Mouse (Mus musculus) kidney, postnatal 36 days (tissue): ENCODE measurements around the gene Celf2.
A peak's percentile ranks its signal among the peaks of the same experiment; 100 is the strongest.

Source experiments
- DNase-seq, 2 experiments: peaks; one replicate each; pipeline ENCODE4 v3.0.0; 2021 to 2022; ENCODE audit warnings: mixed read lengths in 2 of 2

The Celf2 gene

DNA sequence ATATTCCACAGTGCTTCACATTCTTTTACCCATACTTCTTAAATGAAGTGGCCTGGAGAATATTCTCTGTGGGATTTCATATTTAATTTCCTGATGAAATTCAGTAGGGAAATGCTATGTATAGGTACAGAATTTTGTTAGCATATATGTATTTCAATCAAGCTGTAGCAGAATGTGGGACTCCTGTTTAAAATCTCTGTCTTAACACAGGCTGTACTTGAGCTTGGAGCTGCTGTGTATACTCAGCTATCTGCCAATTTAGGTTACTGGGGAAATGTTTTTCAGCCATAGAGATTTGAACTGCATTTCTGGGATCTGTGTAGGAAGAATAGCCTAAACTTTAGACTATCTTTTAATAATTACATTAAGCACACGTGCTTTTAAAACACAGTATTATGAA, 330.2 kb downstream of the Celf2 start:
- no peak for DNase-seq

DNA sequence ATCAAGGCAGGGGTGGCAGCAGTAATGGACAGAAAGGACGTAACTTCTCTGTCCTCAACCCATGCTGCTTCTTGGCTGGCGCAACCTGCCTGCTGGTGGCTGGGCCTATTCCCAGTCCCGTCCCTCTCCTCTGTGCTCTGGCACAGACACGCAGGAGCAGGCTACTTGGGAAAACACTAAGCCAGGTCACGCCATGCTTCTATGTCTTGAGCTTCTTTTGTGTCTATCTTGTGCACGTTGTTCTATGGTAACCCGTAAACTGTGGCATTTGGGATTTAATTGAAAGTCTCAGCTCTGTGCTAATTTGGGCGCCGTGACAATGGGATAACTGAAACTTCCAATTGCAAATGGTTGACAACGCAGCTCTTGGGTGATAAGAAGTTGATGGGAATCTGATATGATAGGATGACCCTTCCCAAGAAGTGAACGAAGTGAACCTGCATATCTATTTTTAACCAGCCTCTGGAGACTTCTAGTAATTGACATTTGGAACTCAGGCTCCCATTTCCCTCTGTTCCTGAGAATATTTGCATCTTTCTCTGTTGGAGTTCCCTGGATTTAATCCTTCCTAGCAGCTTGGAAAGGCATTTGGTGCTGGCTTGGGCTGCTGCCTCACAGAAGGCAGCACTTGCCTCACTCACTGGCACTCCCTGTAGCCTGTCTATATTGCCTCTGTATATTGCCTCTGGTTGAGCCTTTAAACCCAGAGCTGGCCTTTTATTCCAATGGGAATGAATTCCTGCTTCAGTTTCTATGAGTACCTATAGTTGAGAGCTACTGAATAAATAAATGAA, 335.9 kb downstream of the Celf2 start:
- DNase-seq = no peak

DNA sequence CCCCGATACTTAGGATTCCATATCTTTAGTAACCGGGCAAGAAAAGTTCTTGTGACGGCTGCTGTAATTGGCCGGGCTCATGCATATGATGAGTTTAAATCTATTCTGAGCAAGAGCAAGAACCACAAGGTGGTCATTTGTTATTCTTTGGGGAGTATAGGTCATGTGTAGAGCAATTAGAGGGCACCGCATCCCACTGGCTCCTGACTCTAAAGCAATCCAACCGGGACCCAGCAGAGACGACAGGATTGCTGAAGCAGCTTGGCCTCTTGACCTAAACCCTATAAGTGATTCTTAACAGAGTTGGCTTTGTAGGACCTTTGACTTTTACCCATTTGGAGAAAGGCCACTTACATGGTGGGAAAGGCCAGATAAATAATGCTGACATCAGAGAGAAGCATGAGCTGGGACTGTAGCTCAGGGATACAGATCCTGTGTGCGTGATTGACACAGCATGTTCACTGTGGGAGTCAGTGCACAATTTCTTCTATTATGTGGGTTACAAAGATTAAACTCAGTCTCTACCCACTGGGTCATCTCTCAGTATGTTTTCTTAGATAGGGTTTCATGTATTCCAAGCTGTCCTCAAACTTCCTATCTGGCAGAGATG, 338.2 kb downstream of the Celf2 start:
- no peak for DNase-seq

DNA sequence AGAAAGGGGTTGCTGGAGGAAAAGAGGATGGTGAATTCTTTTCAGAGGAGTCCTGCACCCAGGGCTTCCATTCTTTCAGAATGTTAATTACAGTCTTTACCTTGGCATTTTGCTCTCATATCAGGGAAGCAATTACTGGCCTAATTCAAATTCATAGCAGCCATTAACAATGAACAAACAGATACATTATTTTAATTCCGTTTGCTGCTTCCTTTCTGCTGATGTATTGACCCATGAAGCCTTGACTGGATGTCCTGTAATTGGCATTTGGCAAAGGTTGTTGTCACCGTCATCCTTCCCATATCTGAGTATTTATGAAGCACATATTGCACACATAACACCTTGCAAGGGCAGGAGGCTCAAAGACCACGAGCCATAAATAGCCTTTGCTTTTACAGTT, 343.6 kb downstream of the Celf2 start:
- DNase-seq = no peak

DNA sequence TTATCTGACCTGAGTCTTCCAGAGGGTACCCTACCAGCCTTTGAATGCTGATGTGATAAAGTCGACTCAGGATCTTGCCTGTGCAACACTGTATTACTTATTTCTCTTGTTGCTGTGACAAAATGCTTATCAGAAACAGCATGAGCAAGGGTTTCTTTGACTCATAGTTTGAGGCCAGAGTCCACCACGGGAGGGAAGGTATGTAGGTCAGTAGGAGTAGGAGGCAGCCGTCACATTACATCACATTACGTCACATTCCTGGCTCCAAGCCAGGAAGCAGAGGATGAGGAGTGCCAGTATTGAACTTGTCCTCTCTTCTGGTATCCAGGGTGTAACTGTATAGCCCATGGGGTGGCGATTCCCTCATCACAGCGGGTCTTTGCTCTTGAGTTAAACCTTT, 349.3 kb downstream of the Celf2 start:
- peak in 1 of 2 experiments; percentile 5 for DNase-seq

DNA sequence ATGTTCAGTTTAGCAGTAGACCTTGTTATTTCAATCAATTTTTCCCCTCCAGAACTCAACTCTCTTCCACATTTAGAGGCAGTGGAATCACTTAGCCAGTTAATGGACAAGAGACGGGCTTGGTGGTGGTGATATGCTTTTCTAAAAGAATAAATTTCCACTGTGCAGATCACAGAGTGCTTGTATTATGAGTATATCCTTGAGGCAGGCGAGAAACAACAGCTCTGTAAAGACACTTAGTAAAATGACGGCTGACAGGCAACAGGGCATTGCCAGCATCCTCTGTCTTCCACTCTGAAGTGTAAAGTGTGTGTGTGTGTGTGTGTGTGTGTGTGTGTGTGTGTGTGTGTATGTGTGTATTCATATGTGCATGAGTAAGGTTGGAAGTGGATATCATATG, 362.1 kb downstream of the Celf2 start:
- DNase-seq = no peak

DNA sequence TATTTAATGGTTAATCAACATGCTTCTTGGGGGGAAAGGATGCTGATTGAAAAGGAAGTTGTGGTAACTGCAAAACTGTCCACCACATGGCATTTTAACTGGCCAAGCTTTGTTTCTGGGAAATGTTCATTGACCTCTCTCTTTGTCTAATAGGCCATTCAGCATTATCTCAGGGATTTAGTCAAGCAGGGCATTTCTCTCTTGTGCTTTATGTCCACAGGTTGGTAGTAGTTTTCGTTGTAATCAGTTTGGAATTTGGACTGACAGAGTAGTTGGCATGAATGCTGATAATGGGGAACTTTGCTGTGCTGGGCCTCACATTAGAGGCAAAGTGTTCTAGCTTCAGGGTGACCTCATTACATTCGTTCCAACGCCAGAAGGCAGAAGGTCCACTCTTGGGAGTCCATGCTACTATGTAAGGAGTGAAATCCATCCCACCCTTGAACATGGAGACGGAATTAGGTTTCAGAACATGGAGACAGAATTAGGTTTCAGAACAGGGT, 363.8 kb downstream of the Celf2 start:
- no peak for DNase-seq

DNA sequence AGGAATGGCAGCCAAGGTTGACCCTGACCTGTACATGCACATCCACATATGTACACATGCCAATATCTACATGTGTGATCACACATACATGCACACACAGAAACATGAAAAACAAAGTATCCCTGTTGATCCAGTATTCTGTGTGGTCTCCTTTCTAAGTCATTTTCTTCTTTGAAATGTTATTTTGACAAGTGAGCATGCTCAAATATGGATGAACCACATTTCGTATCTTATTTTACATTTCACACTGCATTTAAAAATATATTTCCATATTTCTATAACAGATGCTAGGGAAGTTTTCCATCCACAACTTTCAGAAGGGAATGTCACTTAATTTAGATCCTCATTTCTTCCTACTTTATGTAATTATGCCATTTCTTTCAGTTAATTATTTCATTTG, 364.5 kb downstream of the Celf2 start:
- no peak for DNase-seq

DNA sequence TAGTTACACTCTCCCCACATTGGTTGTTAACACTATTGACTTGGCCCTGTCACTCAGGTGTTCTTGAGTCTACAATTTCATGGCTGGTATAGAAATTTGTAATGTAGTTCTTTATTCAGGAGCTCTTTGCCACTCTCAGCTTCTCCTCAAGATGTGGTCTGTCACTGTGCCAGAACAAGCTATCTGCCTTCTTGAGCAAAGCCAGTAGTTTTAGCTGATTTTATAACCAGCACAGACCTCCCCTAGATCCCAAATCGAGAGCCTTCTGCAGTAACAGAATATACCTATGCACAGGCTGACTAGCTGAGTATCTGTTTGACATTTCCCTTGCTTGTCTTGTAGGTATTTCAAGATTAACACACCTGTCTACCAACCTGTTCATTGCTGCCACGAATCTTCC, 386.0 kb downstream of the Celf2 start:
- DNase-seq = no peak

DNA sequence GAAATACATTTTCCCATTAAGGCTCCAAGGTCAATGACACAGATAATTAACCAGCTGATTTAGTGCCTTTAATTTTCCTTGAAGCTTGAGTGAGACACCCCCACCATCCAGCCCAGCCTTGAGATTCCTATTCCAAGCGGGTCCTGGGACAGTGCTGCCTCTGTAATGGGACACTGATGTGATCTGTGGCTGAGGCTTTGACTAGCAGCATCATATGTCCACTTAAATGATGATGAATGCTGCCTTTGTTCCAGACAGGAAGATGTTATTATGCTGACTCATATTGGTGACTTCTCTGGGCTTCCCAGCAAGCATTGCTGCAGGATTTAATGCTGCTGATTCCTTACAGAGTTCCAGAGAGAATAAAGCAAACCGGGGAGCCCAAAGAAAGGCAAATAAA, 393.6 kb downstream of the Celf2 start:
- DNase-seq = no peak

DNA sequence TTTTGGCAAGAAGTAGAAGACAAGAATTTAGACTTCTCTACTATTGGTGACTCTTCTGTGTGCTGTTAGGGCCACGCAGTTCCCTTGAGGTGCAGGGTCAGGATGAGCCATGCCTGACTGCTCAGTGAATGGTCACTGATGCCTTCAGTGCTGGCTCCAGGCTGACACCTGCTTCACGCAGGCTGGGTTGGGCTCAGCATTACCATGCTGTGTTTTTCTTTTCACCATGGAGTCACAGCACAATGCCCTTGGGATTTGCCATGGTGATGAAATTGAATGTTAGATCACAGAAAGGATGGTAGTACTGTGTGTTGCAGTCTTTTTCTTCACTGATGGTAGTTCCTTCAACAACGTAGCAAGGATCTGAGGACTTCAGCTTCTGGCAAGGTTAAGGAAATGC, 394.2 kb downstream of the Celf2 start:
- peak in 1 of 2 experiments; percentile 1 for DNase-seq

DNA sequence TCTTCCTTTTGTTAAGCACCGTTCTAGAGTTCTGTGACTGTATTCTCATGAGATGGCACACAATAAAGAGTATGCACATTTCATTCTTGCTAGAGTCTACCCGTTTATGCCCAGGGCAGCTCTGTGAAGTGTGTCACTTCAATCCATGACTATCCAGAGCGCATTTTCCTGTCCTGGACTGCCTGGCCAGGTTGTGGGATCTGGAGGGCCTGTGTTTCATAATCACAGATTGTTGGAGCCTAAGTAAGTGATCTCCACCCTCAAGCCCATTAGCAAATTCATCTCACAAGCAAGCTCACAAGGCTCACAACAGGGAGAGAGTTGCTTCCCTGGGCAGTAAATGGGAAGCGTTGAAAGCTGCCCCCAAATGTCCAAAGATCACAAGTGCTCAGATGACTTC, 395.6 kb downstream of the Celf2 start:
- no peak for DNase-seq

DNA sequence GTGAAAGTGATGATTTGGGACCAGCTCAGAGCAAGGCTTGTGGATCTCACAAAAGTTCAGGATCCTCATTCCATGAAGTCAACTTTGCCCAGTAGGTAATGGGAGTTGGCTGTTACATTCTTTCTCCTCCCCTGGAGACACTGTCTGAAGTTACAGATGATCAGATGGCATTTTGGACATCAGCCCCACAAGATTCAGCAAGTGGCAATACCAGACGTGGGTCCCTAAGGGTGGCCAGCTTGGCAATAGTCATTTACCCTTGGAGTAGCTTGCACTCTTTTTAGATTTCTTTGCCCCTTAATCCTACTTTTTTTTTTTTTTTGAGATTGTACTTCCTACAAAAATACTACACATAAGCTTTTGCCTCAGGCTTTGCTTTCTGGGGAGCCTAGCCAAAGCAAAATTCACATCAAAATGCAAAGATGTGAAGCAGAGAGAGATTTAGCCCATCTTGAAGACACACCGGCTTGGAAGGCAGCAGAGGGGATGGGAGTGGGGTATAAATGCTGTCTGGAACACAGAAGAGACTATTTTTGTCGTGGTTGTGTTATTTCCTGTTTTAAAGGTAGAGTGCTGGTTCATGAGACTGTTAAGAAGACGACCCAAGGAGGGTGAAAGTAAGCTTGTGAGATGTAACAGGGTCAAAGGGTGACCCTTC, 397.1 kb downstream of the Celf2 start:
- DNase-seq = no peak

DNA sequence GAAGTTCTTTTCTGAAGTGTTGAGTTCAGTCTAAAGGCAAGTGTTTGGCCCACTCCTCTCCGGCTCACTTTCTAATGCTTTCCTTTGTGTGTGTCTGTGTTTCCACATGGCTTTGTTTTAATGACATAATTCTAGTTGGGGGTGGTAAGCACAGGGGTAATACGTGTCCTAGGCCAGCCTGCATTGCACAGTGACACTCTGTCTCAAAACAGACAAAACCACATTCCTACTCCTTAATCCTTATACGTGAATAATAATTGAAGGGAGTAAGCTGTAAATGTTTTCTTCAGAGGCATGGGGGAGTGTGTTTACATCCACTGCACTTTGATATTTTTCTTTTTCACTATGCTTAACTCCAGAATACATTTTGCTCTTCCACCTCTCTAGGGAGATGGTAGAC, 415.9 kb downstream of the Celf2 start:
- no peak for DNase-seq

DNA sequence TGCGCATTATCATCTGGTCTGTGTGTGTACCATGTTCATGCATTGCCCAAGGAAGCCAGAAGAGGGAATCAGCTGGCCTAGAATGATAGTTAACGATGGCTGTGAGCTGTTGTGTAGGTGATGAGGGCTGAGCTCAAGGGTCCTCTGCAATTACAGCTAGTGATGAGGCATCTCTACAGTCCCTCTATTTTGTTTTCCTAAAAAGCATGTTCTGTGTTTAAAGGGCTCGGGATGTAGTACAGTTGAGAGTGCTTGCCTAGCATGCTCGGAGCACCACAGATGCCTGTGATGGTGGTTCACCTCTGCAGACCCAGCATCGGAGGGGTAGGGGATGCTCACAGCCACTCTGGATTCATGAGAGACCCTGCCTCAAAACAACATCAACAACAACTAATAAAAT, 416.7 kb downstream of the Celf2 start:
- no peak for DNase-seq

DNA sequence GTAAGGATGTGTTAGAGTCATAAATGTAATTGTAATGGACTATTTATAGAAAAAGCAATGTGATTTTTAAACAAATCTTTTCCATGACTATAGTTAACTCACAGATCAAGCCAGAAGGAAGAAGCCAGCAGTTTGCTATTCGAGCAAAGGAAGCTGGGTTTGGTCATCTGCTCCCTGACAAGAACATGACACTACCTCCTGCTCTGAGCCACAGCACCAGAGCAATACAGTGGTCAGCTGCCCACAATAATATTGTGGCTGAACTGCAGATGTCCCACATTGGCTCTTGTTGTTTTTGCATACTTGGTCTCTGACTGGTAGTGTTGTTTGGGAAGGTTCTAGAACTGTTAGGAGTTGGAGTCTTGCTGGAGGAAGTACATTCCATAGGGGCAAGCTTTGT, 418.9 kb downstream of the Celf2 start:
- no peak for DNase-seq

DNA sequence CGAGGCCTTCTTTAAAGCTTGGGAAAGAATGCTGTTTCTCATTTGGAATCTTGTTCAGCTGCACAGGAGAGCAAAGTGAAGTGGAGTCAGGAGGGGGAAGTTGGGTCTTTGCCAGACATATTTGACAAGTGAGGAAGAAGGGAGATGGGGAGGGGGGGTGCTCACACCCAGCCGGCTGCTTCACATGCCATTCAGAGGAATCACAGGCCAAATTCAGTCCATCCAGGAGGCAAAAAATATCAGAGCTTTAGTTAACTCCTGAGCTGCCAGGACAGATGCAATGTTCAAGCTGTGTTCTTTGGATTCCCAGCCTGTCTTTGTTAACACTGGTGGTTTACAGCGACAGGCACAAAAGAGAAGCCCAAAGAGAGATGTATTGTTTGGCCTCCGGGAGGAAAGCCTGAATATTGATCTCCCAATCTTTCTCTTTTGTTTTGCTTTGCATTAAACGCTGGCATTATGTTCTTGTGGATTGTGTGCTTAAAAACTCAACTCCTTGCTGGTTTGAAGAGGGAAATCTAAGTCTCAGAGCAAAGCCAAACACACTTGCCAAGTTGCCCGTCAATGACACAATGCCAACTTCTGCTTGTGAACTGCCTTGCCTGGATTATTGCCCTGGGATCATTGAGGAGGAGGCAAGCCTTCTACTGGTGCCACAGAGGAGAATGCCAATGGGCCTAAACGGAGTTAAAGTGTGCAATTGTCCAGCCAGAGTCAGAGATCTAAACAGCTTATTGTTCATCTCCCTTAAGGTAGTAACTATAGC, 420.1 kb downstream of the Celf2 start:
- peak in 1 of 2 experiments; percentile 16 for DNase-seq

DNA sequence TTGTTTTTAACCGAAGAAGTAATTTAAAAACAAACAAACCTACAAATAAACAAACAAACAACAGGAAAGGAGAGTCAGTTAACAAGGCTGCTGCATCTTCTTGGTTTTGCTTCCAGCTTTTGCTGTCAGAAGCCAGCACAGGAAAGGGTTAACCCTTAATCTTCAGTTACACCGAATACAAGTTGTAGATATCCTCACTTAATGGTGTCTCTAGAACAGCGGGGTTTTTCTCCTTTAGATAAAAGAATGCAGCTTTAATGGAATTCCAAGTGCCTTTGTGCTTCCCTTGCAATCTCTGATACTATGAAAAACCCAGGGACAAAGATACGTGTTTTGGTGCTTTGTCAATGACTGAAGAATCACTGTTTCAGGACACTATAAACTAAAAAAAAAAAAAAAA, 420.8 kb downstream of the Celf2 start:
- DNase-seq = no peak

DNA sequence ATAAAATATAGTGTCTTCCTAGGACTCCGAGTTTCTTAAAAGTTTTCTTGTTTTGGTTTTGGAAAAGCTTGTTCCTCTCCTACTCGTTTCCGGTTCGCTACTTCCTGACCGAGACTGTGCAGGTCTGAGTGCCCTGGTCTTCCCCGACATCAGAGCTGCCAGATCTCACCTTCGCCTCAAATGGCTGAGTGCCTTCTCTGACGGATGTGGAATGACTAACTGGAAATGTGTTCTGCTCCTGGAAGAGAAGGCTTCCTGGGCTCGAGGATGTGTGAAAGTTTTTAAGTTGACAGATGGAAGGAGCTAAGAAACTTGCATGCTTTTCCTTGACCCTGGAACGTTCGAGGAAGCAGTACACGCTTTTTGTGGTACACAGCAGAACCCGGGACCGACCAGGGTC, 421.9 kb downstream of the Celf2 start:
- DNase-seq = peak in 1 of 2 experiments; percentile 16

DNA sequence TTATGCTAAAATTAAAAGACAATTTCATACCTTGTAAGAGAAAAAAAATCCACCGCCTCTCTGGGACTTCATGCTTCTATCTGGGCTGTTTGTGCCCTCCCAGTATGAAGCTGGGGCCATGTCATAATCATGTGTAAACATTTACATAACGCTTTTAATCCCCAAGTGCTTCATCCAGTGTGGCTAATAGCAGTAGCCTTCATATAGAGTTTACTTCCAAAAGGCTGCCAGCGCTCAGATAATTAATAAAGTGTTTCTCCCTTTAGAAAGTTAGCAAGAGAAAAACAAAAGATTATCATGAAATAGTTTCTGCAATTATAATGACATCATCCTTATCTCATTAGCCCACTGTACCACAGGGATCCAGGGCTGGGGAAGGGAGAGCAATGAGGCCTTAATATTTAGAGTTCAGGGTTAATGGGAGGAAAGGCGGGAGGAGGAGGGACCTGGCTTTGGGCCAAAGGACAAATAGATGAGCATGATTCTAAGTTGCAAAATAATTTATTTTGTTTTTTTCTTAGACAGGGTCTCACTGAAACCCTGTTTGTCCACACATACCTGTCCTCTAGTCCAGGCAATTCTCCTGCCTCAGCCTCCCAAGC, 425.8 kb downstream of the Celf2 start:
- peak; percentile 2 to 9 for DNase-seq

DNA sequence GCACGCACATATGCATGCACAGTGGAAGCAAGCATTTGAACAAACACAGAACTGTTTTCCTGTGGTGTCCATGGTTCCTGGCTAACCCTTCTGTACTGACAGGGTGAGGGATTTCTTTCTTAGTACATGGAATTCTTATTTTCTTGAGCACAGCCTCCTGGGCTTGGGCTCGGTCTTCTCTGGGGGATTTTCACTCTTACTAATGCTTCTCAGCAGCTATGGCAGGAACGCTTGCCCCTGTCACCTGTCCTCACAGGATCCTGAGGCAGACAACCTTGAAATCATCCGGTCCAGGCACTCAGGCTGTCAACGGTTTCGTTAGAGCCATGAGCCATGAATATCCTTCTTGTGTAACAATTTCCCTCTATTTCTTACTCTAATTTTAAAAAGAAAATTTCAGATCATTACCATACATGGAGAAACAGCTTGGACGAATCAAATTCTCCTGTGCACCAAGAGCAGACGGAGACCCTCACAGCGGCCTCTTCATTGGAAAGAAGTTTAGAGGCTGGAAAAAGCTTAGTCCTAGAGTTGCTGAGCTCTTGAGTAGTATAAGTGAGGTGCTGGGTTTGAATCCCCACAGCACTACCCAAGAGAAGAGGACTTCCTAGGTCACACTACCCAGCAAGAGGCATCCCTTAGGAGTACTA, 426.9 kb downstream of the Celf2 start:
- no peak for DNase-seq
